ENCODE assay signal across 22 mouse cellular contexts in genomic region chr8:109499009-109499717, GRCm38 (mm10). TPM values are rescaled to one million over a fixed set of nuclear protein-coding genes. Genes with fewer than 3 reads are reported as not detected.
DNase-seq lines count a peak whose midpoint lies in the region; ATAC-seq and TF ChIP-seq lines count a peak whose summit lies in the region.
"Had no signal": no experiment of that assay in that cellular context is flagged by ENCODE, and none has a peak within 500 bp of the region (broad histone marks: within the 10 kb centered on the region; RNA-seq: fewer than 3 reads in every experiment).

No protein-coding gene starts in this region.

- no peak for TF ChIP-seq CTCF in stomach, postnatal 0 days (IDR thresholded peaks at IDR 0.05; ENCODE audit: low read depth)

- DNase-seq in kidney, postnatal 10 days: peak; percentile 13
- no peak for DNase-seq in kidney, adult 11 months
- peak; percentile 68 for DNase-seq in lung, postnatal 10 days
- DNase-seq in stomach, postnatal 0 days (ENCODE audit: low spot score): no peak
- no peak for DNase-seq in left cerebral cortex, postnatal 14 days (ENCODE audit: low spot score in 2 of 2)
- no peak for DNase-seq in right cerebral cortex, adult 18-20 months
- DNase-seq: adrenal gland, adult 2 months; cerebellum, adult 18-20 months; gastrocnemius, postnatal 10 days; heart, postnatal 14 days; kidney, postnatal 25 days; left cerebral cortex, postnatal 4 days had no signal

- WGBS in intestine, embryonic 16.5 days: 65% methylated on average over 16 of the region's 16 CpGs
- 57% methylated on average over 16 of the region's 16 CpGs for WGBS in stomach, postnatal 0 days

- no peaks in the 10 kb centered on the region for H3K9me3 ChIP-seq in intestine, embryonic 16.5 days (ENCODE audit: control insufficient read depth, low read length)
- no peaks in the 10 kb centered on the region for H3K9me3 ChIP-seq in stomach, postnatal 0 days (ENCODE audit: control insufficient read depth, low read length)
- H3K9me3 ChIP-seq: embryonic facial prominence, embryonic 13.5 days; forebrain, embryonic 10.5 days; heart, embryonic 10.5 days; liver, embryonic 12.5 days; neural tube, embryonic 12.5 days had no signal

- no peak for ATAC-seq in intestine, embryonic 16.5 days
- no peak for ATAC-seq in stomach, postnatal 0 days (ENCODE audit: low FRiP score, low TSS enrichment)
- ATAC-seq: liver, embryonic 12.5 days; midbrain, embryonic 16.5 days had no signal

- intact Hi-C loops in left cerebral cortex, postnatal 14 days (cut with DNase I): no loop called here

- TF ChIP-seq EP300 in stomach, postnatal 0 days (optimal IDR thresholded peaks at IDR 0.05): no peak

- no peaks in the 10 kb centered on the region for H3K4me1 ChIP-seq in intestine, embryonic 16.5 days (ENCODE audit: control insufficient read depth, insufficient read depth, low read length)
- no peaks in the 10 kb centered on the region for H3K4me1 ChIP-seq in stomach, postnatal 0 days (replicated peaks; ENCODE audit: control insufficient read depth, insufficient read depth)
- H3K4me1 ChIP-seq: forebrain, embryonic 10.5 days; liver, embryonic 12.5 days; neural tube, embryonic 12.5 days had no signal

- H3K27me3 ChIP-seq in intestine, embryonic 16.5 days (replicated peaks; ENCODE audit: control insufficient read depth, insufficient read depth, low read length): no peaks in the 10 kb centered on the region
- no peaks in the 10 kb centered on the region for H3K27me3 ChIP-seq in stomach, postnatal 0 days (ENCODE audit: control insufficient read depth, insufficient read depth, low read length)
- H3K27me3 ChIP-seq: embryonic facial prominence, embryonic 13.5 days; liver, embryonic 12.5 days; neural tube, embryonic 12.5 days had no signal

- H3K27ac ChIP-seq in intestine, embryonic 16.5 days (ENCODE audit: low read length): no peak overlapping the region
- H3K27ac ChIP-seq in stomach, postnatal 0 days (replicated peaks): no peak overlapping the region
- H3K27ac ChIP-seq: embryonic facial prominence, embryonic 13.5 days; forebrain, embryonic 10.5 days; heart, embryonic 10.5 days; liver, embryonic 12.5 days; neural tube, embryonic 12.5 days had no signal

- no peak overlapping the region for H3K4me2 ChIP-seq in intestine, embryonic 16.5 days (ENCODE audit: low read depth, low read length)
- H3K4me2 ChIP-seq in stomach, postnatal 0 days (replicated peaks; ENCODE audit: low read depth): peak overlapping the region; percentile 29; the same call in 1 of the 2 replicates
- H3K4me2 ChIP-seq: embryonic facial prominence, embryonic 13.5 days; liver, embryonic 12.5 days; neural tube, embryonic 12.5 days had no signal

- H3K9ac ChIP-seq in intestine, embryonic 16.5 days (ENCODE audit: low read depth, low read length): peak overlapping the region; percentile 8; the same call in 1 of the 2 replicates
- no peak overlapping the region for H3K9ac ChIP-seq in stomach, postnatal 0 days (ENCODE audit: low read length)
- H3K9ac ChIP-seq: embryonic facial prominence, embryonic 13.5 days; liver, embryonic 12.5 days; neural tube, embryonic 12.5 days had no signal

- H3K36me3 ChIP-seq in intestine, embryonic 16.5 days (ENCODE audit: control insufficient read depth, insufficient read depth, low read length): no peaks in the 10 kb centered on the region
- no peaks in the 10 kb centered on the region for H3K36me3 ChIP-seq in stomach, postnatal 0 days (ENCODE audit: control insufficient read depth, insufficient read depth, low read length)
- H3K36me3 ChIP-seq: embryonic facial prominence, embryonic 13.5 days; forebrain, embryonic 10.5 days; heart, embryonic 10.5 days; liver, embryonic 12.5 days; neural tube, embryonic 12.5 days had no signal

- H3K4me3 ChIP-seq in intestine, embryonic 16.5 days (ENCODE audit: low read length): 0 out of 2 replicates have a peak overlapping the region, but pooled peaks have one; percentile 5
- 0 out of 2 replicates have a peak overlapping the region, but pooled peaks have one; percentile 8 for H3K4me3 ChIP-seq in stomach, postnatal 0 days (ENCODE audit: low read depth, low read length)
- H3K4me3 ChIP-seq: embryonic facial prominence, embryonic 13.5 days; forebrain, embryonic 10.5 days; heart, embryonic 10.5 days; liver, embryonic 12.5 days; neural tube, embryonic 12.5 days had no signal

RNA-seq across cellular contexts. Expression of gene Pmfbp1, which starts 5.3 kb away (rescaled TPM):
- not detected in 2 replicates for polyA plus RNA-seq in intestine, embryonic 16.5 days (2015; fragmentation: Nextera tagmentation; extraction: Ambion mirVana)
- polyA plus RNA-seq in stomach, postnatal 0 days (2015; fragmentation: Nextera tagmentation; extraction: Ambion mirVana): 0.02 TPM in 1 of 2 replicates, not detected in the other
- total RNA-seq in left cerebral cortex, postnatal 14 days (2021): under 1 TPM; 0.22 to 0.32 TPM
- total RNA-seq: adrenal gland, adult 2 months; common myeloid progenitor, adult 5-6 weeks; ES-E14; gastrocnemius, postnatal 10 days; heart, postnatal 14 days; megakaryocyte, adult 5-6 weeks had no signal
- polyA plus RNA-seq: adrenal gland, adult 2 months; liver, embryonic 12.5 days had no signal

Comparison
In these comparisons a context has a peak if more than half of its experiments do, and no peak if none do; other contexts are left out.
1. DNase-seq: peak in kidney, postnatal 10 days (single experiment) and lung, postnatal 10 days (single experiment); none in kidney, adult 11 months (single experiment), stomach, postnatal 0 days (single experiment), left cerebral cortex, postnatal 14 days (0 of 2) and right cerebral cortex, adult 18-20 months (single experiment).